Comparison of ENCODE assay signal across 7 mouse cellular contexts in genomic region chr3:104863786-104864650, GRCm38 (mm10). TPM values are rescaled to one million over a fixed set of nuclear protein-coding genes. Genes with fewer than 3 reads are reported as not detected.
A peak's percentile ranks its signal among the peaks of the same experiment; 100 is the strongest.
DNase-seq lines count a peak whose midpoint lies in the region; ATAC-seq lines count a peak whose summit lies in the region.

St7l (plus strand) TSS chr3:104864005.
Capza1 (minus strand) TSS chr3:104864505.

- no peaks in the 10 kb centered on the region for H3K9me3 ChIP-seq in intestine, embryonic 16.5 days (ENCODE audit: control insufficient read depth, low read length)
- no peaks in the 10 kb centered on the region for H3K9me3 ChIP-seq in midbrain, embryonic 11.5 days (ENCODE audit: control insufficient read depth, low read length)

- H3K4me1 ChIP-seq in intestine, embryonic 16.5 days (ENCODE audit: control insufficient read depth, insufficient read depth, low read length) = peaks cover 12% of the 10 kb centered on the region
- H3K4me1 ChIP-seq in midbrain, embryonic 11.5 days (ENCODE audit: control insufficient read depth, insufficient read depth, low read length) = peaks cover 13% of the 10 kb centered on the region

- no peaks in the 10 kb centered on the region for H3K27me3 ChIP-seq in intestine, embryonic 16.5 days (replicated peaks; ENCODE audit: control insufficient read depth, insufficient read depth, low read length)
- no peaks in the 10 kb centered on the region for H3K27me3 ChIP-seq in midbrain, embryonic 11.5 days (ENCODE audit: control insufficient read depth, insufficient read depth, low read length)

- peak within 1 kb of the TSS; percentile 99 for H3K9ac ChIP-seq in intestine, embryonic 16.5 days (ENCODE audit: low read depth, low read length)
- H3K9ac ChIP-seq in midbrain, embryonic 11.5 days (ENCODE audit: low read length) = peak within 1 kb of the TSS; percentile 99

- ATAC-seq in intestine, embryonic 16.5 days = peak; percentile 96
- peak; percentile 97 for ATAC-seq in midbrain, embryonic 11.5 days (ENCODE audit: low FRiP score)

- peak within 1 kb of the TSS; percentile 73 for H3K4me2 ChIP-seq in intestine, embryonic 16.5 days (ENCODE audit: low read depth, low read length)
- H3K4me2 ChIP-seq in midbrain, embryonic 11.5 days = peak within 1 kb of the TSS; percentile 76

- peak; percentile 86 for DNase-seq in adrenal gland, adult 8-10 months
- DNase-seq in embryo, embryonic 11.5 days (ENCODE audit: low read depth, low spot score) = peak; percentile 80
- DNase-seq in gastrocnemius, postnatal 36 days = peak; percentile 85
- peak; percentile 90 to 92 for DNase-seq in left cerebral cortex, postnatal 36 days (ENCODE audit: low spot score in 2 of 2)
- peak; percentile 90 for DNase-seq in midbrain, embryonic 11.5 days (ENCODE audit: low spot score, missing footprints)
- DNase-seq in spleen, adult 12 weeks (ENCODE audit: low spot score) = peak; percentile 82

- H3K4me3 ChIP-seq in intestine, embryonic 16.5 days (ENCODE audit: low read length) = peak within 1 kb of the TSS; percentile 100
- H3K4me3 ChIP-seq in midbrain, embryonic 11.5 days (ENCODE audit: low read depth, low read length) = peak within 1 kb of the TSS; percentile 92

- no peaks in the 10 kb centered on the region for H3K36me3 ChIP-seq in intestine, embryonic 16.5 days (ENCODE audit: control insufficient read depth, insufficient read depth, low read length)
- no peaks in the 10 kb centered on the region for H3K36me3 ChIP-seq in midbrain, embryonic 11.5 days (ENCODE audit: control insufficient read depth, insufficient read depth, low read length)

- intact Hi-C loops in gastrocnemius, postnatal 36 days (cut with DNase I) = loop anchor here (2.0 kb wide), 1 partner anchor 81 kb away; no protein-coding TSS in a partner anchor
- intact Hi-C loops in left cerebral cortex, postnatal 36 days (cut with DNase I) = loop anchor here (1.0 to 10.0 kb wide), 3 partner anchors 76 to 188 kb away; partner anchors contain the start of genes Cttnbp2nl and Rhoc

- H3K27ac ChIP-seq in intestine, embryonic 16.5 days (ENCODE audit: low read length) = peak within 1 kb of the TSS; percentile 99
- H3K27ac ChIP-seq in midbrain, embryonic 11.5 days (ENCODE audit: low read depth, low read length) = peak within 1 kb of the TSS; percentile 88

- WGBS in intestine, embryonic 16.5 days = under 1% methylated on average over 43 of the region's 43 CpGs
- 0% methylated on average over 42 of the region's 43 CpGs for WGBS in midbrain, embryonic 11.5 days

RNA-seq across cellular contexts. Expression of gene St7l, which starts in this region (rescaled TPM):
- 10 to 100 TPM; 40.4 to 54.6 (median 43.9) TPM for total RNA-seq in adrenal gland, adult 8-10 months (2022)
- total RNA-seq in gastrocnemius, postnatal 36 days (2021) = 10 to 100 TPM; 20.2 to 21.2 TPM
- 37.0 and 37.8 TPM in 2 replicates for polyA plus RNA-seq in intestine, embryonic 16.5 days (2015; fragmentation: Nextera tagmentation; extraction: Ambion mirVana)
- 10 to 100 TPM; 33.9 to 38.2 TPM for total RNA-seq in left cerebral cortex, postnatal 36 days (2021)
- polyA plus RNA-seq in midbrain, embryonic 11.5 days (2014; fragmentation: Nextera tagmentation; extraction: Ambion mirVana) = 36.3 and 40.3 TPM in 2 replicates

RNA-seq across cellular contexts. Expression of gene Capza1, which starts in this region (rescaled TPM):
- 10 to 100 TPM; 59.2 to 71.1 (median 63.4) TPM for total RNA-seq in adrenal gland, adult 8-10 months (2022)
- total RNA-seq in gastrocnemius, postnatal 36 days (2021) = 10 to 100 TPM; 20.3 to 21.7 TPM
- 200 TPM in 2 replicates for polyA plus RNA-seq in intestine, embryonic 16.5 days (2015; fragmentation: Nextera tagmentation; extraction: Ambion mirVana)
- total RNA-seq in left cerebral cortex, postnatal 36 days (2021) = 10 to 100 TPM; 31.9 to 47.9 TPM
- polyA plus RNA-seq in midbrain, embryonic 11.5 days (2014; fragmentation: Nextera tagmentation; extraction: Ambion mirVana) = 268 and 275 TPM in 2 replicates

Comparison
In these comparisons a context has a peak if more than half of its experiments do, and no peak if none do; other contexts are left out.
1. Peak in every context shown above with its lines: DNase-seq, ATAC-seq, H3K4me3 ChIP-seq and H3K27ac ChIP-seq.